Mouse (Mus musculus) skeletal muscle tissue, postnatal 0 days (tissue): ENCODE results near the gene Lss. TPM values are rescaled to one million over a fixed set of nuclear protein-coding genes. Genes with fewer than 3 reads are reported as not detected.

Experiments used
- polyA plus RNA-seq: library from polyadenylated mRNA; unstranded; fragments of >200 nt; fragmentation: Nextera tagmentation; extraction: Ambion mirVana; gene quantifications from 2 replicates; pipeline ENCODE4 v1.2.1, GENCODE M21; 2015

The Lss gene
- polyA plus RNA-seq, result 2.2 and 5.8 TPM in 2 replicates

DNA sequence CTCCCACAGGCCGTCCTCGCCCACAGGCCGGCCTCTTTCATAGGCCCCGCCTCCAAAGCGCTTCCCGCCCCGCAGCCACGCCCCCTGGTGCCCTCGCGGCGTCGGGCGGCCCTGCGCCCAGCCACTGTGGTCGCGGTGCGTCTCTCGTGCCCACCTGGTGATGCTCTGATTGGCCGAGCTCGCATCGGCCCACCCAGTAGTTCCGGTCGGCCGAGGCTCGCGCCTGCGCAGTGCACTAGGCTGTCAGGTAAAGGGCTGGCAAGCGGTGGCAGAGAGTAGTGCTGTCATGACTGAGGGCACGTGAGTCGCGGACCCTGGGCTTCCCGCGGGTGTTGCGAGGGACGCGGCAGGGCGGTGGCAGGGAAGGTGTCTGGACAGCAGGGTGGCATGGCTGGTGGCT is at the start of gene Lss:
TSS of gene Lss (plus strand) at position 214 of the 400 bp plus-strand sequence.

DNA sequence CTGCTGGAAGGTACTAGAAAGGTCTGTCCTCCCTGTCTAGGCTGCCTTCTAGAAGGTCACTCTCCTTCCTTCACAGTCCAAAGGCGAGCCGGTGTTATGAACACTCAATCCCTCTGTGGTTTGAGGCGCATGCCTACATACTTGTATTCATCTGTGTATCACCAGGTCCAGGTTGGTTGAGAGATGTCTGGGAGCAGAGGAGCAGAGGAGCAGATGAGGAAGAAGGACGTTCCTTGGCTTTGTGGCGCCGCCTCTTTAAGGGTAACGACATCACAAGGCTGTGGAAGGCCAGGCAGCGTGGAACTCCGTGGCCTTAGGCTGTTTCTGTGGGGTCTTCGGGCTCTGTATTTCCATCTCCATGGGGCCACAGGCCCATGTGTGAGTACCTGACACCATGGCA is 30.6 kb downstream of the Lss start, which contains the start of gene Spatc1l:
TSS of gene Spatc1l (plus strand) at position 301 of the 400 bp plus-strand sequence.

GRCm38 (mm10) chr10:76575374-76575773 is 44.0 kb downstream of the Lss start, which contains the start of gene Ftcd:
Gene Ftcd (plus strand): TSS chr10:76575648.

Other genes starting within 250 kb of the Lss start
- gene Dip2a, start 186.3 kb upstream of the Lss start, polyA plus RNA-seq, result 4.5 and 4.6 TPM in 2 replicates
- gene AC141477.1, start 91.1 kb upstream of the Lss start, polyA plus RNA-seq, result not detected in 2 replicates
- gene Pcnt, start 88.8 kb upstream of the Lss start, polyA plus RNA-seq, result 22.6 and 28.7 TPM in 2 replicates
- 1.0 and 1.1 TPM in 2 replicates for gene 2610028H24Rik, start 82.5 kb upstream of the Lss start, polyA plus RNA-seq
- 49.5 and 50.8 TPM in 2 replicates for gene Mcm3ap, start 62.7 kb upstream of the Lss start, polyA plus RNA-seq
- 5.8 and 5.9 TPM in 2 replicates for gene Ybey, start 62.5 kb upstream of the Lss start, polyA plus RNA-seq
- not detected in 2 replicates for gene Spatc1l, start 30.7 kb downstream of the Lss start, polyA plus RNA-seq
- 0.12 and 0.32 TPM in 2 replicates for gene Ftcd, start 44.1 kb downstream of the Lss start, polyA plus RNA-seq
- 237 and 284 TPM in 2 replicates for gene Col6a2, start 92.0 kb downstream of the Lss start, polyA plus RNA-seq
- gene Col6a1, start 194.6 kb downstream of the Lss start, polyA plus RNA-seq, result 317 and 333 TPM in 2 replicates